Mouse (Mus musculus) gastrocnemius, adult 2 months (tissue): ENCODE measurements around the gene Prex1. TPM values are rescaled to one million over a fixed set of nuclear protein-coding genes. Genes with fewer than 3 reads are reported as not detected.

Experiments used
- DNase-seq: peaks from one replicate; pipeline ENCODE4 v3.0.0; 2022
- H3K27ac ChIP-seq: fragments of 200-600 bp; 2 replicates; pipeline ENCODE4 v1.8.1; 2022; ENCODE audit warnings: mild to moderate bottlenecking
- H3K4me3 ChIP-seq: fragments of 200-600 bp; 2 replicates; pipeline ENCODE4 v1.8.1; 2022; ENCODE audit warnings: mild to moderate bottlenecking, moderate library complexity
- CTCF ChIP-seq: fragments of 200-600 bp; IDR thresholded peaks from 2 replicates; pipeline ENCODE4 v1.8.1; 2022; ENCODE audit warnings: antibody characterized with exemption, mild to moderate bottlenecking, moderate library complexity
- intact Hi-C: fragments of 180-260 bp; cut with DNase I; formaldehyde crosslinking; loops from one replicate; pipeline ENCODE4 v1.15.1; 2025
- total RNA-seq, 2 experiments: library from RNA; stranded (reverse); gene quantifications; 2 replicates each; pipeline ENCODE4 v1.2.3; 2021

Prex1 gene
- total RNA-seq, 2 experiments from 2014 or later, result 3.0 to 5.2 TPM

DNA sequence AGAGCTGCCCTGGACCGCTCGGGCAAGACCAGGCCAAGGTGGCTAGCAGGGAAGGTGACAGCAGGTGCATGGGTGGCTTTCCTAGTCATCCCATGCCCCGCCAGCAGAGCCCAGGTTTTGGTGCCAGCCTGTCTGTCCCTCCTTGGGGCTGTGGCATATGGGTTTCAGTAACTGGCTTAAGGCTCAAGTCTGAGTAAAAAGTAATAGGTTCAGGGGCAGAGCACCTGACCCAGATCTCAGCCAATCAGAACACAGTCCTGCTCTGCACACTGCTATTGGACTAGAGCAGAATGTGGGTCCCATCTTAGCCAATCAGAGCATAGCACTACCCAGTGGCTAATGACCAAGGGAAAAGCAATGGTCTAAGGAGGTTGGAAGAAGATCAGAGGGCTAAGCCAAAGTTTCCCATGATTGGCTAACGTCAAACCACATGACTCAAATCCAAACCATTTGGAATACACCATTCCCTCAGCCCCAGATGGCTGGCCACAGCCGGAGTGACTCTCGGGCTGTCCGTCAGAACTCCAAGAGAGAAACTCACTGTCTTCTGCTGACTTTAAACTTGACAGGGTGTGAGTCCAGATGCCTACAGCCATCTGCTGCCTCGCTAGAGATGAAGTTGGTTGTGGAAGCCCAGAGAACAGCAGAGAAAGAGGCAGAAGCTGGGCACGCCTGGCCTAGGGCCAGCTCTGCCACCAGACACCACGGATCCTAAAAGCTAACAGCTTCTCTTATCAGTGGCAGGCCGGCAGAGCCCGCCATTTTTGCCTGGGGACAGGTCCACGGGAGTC, 80.9 kb downstream of the Prex1 start:
- peak overlapping the region; percentile 73 for H3K27ac ChIP-seq
- TF ChIP-seq CTCF, result no peak
- DNase-seq, result peak; percentile 72
- intact Hi-C loops, result no loop called here
- peak overlapping the region; percentile 55 for H3K4me3 ChIP-seq

DNA sequence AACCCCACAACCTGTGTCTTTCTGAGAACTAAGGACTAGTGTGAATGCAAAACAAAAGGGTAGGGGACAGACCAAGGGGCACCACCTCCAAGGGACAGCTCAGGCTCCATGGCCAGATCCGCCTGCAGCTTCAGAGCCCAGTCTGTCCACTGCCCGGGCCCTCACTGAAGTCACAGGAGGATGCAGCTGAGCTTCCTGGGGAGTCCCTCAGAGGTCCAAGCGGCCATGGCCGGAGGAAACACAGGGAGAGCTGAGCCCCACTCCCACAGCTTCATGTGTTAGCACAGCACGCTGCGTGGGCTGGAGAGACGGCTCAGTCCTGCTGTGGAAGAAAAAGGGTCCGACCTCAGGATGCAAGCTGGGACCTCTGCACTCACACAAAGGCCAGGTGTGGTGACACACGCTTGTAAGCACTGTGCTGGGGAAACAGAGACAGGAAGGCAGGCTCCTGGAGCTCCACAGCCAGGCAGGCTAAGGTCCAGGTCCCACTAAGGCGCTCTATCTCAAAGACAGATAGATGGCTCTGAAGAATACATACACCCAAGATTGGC, 81.9 kb downstream of the Prex1 start:
- no peak for DNase-seq
- no peak for TF ChIP-seq CTCF
- intact Hi-C loops, result no loop called here
- Histone ChIP-seq H3K27ac (peak overlapping the region; percentile 73), H3K4me3 (no peak overlapping the region)

DNA sequence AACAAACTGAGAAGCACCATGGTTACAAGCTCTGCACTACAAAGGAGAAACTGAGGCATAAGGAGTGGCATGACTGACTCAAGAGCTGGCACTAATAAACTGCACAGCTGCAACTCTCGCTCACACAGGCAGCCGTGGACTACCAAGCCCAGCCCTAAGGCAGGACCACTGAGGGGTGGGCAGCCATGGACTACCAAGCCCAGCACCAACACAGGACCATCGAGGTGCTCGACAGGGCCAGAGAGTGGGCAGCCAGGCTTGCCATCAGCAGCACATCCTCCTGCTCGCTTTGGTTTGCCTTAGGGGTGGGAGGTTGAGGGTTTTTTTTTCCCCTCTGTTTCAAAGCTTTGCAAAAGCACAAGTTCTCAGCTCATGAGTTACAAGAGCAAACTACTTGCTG, 82.4 kb downstream of the Prex1 start:
- Histone ChIP-seq H3K4me3 (no peak overlapping the region), H3K27ac (peak overlapping the region; percentile 51)
- DNase-seq, result no peak
- TF ChIP-seq CTCF, result no peak
- intact Hi-C loops, result no loop called here

DNA sequence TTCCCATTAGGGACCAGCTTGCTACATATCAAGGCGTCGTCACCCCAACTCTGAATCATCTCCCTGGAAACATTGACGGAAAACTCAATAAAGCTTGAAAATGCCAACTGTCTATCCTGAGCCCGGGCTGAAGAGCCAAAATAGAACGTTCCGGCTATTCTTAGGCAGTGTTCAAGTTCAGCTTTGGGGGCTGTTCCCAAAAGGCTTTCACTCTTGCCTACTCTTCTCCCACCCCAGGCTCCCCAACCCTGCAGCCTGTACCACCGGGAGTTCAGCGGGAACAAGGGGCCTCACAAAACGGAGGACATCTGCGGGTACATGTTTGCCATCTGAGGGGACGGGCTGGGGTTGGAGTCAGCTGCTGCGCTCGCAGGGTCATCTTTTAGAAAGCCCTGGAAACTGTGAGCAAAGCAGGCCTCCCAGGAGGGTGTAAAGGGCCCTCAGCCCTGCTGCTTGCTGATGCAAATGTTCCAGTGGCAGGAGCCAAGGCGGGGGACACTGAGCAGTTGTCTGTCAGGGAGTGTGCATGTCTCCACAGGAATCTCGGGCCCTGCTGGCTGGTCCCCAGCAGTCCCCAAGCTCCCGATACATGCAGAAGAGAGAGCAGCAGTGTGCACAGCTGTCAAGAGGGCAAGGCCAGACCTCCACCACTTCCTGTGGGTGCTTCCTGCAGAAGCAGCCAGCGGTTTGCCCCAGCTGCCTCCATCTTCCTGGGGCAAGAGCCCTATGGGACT, 83.5 kb downstream of the Prex1 start:
- peak overlapping the region; percentile 51 for H3K27ac ChIP-seq
- no peak for TF ChIP-seq CTCF
- DNase-seq, result peak; percentile 67
- intact Hi-C loops, result no loop called here
- H3K4me3 ChIP-seq, result no peak overlapping the region

- no peak for DNase-seq
- Histone ChIP-seq H3K4me3 (no peak overlapping the region), H3K27ac (0 out of 2 replicates have a peak overlapping the region, but pooled peaks have one; percentile 5)
- no peak for TF ChIP-seq CTCF
- intact Hi-C loops, result no loop called here
Measured at GRCm38 (mm10) chr2:166627578-166627977, 86.1 kb downstream of the Prex1 start.

GRCm38 (mm10) chr2:166625219-166625618, 88.4 kb downstream of the Prex1 start:
- intact Hi-C loops, result no loop called here

GRCm38 (mm10) chr2:166623081-166623567, 90.5 kb downstream of the Prex1 start:
- DNase-seq, result no peak
- intact Hi-C loops, result no loop called here
- Histone ChIP-seq H3K4me3 (no peak overlapping the region), H3K27ac (peak overlapping the region; percentile 8; the same call in 1 of the 2 replicates)
- TF ChIP-seq CTCF, result no peak

More at GRCm38 (mm10) chr2:166625219-166625618, 88.4 kb downstream of the Prex1 start:
- Histone ChIP-seq H3K4me3 (no peak overlapping the region), H3K27ac (no peak overlapping the region)
- no peak for DNase-seq
- TF ChIP-seq CTCF, result no peak

- intact Hi-C loops, result no loop called here
- no peak for DNase-seq
- H3K27ac ChIP-seq, result 0 out of 2 replicates have a peak overlapping the region, but pooled peaks have one; percentile 8
- no peak for TF ChIP-seq CTCF
- H3K4me3 ChIP-seq, result no peak overlapping the region
Measured at GRCm38 (mm10) chr2:166622590-166622989, 91.0 kb downstream of the Prex1 start.

DNA sequence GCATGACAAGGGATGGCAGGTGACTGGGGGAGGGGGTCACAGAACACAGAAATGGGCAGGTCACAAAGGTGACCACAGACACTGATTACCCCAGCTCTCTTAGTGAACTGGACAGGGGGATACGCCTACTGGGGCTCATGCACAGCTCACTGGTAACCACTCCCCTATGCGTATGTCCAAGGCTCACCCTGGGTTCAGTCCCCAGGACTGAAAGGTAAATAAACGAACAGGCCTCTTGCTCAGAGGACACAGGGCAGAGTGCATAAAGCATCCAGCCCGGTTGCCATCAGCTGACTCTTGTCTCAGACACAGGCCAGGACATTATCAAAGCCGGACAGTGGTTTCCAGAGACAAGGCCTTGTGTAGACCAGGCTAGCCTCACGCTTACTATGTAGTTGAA, 91.6 kb downstream of the Prex1 start:
- TF ChIP-seq CTCF, result no peak
- no peak for DNase-seq
- Histone ChIP-seq H3K27ac (no peak overlapping the region), H3K4me3 (no peak overlapping the region)
- intact Hi-C loops, result no loop called here

- intact Hi-C loops, result no loop called here
- H3K27ac ChIP-seq, result no peak overlapping the region
- TF ChIP-seq CTCF, result no peak
- DNase-seq, result no peak
- no peak overlapping the region for H3K4me3 ChIP-seq
Measured at GRCm38 (mm10) chr2:166620529-166621466, 92.8 kb downstream of the Prex1 start.

- intact Hi-C loops, result no loop called here
- Histone ChIP-seq H3K4me3 (no peak overlapping the region), H3K27ac (peak overlapping the region; percentile 73)
- no peak for DNase-seq
- no peak for TF ChIP-seq CTCF
Measured at GRCm38 (mm10) chr2:166619906-166620490, 93.6 kb downstream of the Prex1 start.
